In the genomic region with DNA sequence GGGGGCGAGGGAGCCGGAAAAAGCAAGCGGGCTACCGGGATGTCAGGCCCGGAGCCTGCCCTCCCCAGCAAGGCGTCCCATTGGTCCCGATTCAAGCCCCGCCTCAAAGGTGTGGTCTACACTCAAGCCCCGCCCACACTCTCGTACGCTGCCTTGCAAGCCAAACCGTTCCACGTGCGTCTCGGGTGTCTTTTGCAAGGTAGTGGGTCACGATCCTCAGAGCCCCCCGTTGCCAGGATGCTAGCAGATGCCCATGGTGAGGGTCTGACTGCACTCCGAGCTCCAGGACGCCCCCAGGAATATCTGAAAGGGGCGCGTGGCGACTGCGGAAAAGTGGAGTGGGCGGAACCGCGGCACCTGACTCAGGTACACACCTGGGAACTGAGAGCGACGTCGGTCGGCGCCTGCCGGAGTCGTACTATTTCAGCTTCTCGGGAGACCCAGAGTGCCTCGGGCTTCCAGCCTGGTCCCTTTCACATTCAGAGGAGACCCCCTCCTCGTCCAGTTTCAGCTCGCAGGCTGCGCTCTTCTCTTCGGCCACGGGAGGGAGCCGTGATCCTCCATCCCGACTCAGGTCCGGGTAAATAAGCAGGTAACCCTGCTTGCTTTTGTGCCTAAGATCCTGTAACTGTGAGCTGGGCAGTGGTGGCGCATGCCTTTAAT, we compare ENCODE assay signal across 8 mouse cellular contexts. TPM values are rescaled to one million over a fixed set of nuclear protein-coding genes. Genes with fewer than 3 reads are reported as not detected.
DNase-seq lines count a peak whose midpoint lies in the region; ATAC-seq lines count a peak whose summit lies in the region.

A gene (minus strand): TSS at position 86 of the 663 bp plus-strand sequence.

- H3K27me3 ChIP-seq in hindbrain, embryonic 14.5 days (ENCODE audit: control insufficient read depth, insufficient read depth, low read length): no peaks in the 10 kb centered on the region

- WGBS in hindbrain, embryonic 14.5 days: under 1% methylated on average over 44 of the region's 44 CpGs

- peaks cover 13% of the 10 kb centered on the region for H3K4me1 ChIP-seq in hindbrain, embryonic 14.5 days (replicated peaks; ENCODE audit: control insufficient read depth, insufficient read depth, low read length)

- H3K27ac ChIP-seq in hindbrain, embryonic 14.5 days: peak within 1 kb of the TSS; percentile 76

- H3K9ac ChIP-seq in hindbrain, embryonic 14.5 days: peak within 1 kb of the TSS; percentile 81

- peak; percentile 97 for DNase-seq in R1 (ENCODE audit: low read depth, low spot score)
- peak; percentile 93 to 96 for DNase-seq in cerebellum, postnatal 25 days
- peak; percentile 81 to 88 for DNase-seq in frontal cortex, postnatal 25 days (ENCODE audit: low spot score in 2 of 2)
- DNase-seq in hindbrain, embryonic 14.5 days (ENCODE audit: low spot score): peak; percentile 96
- DNase-seq in left cerebral cortex, adult 11 months (ENCODE audit: low spot score): peak; percentile 93
- DNase-seq in lung, postnatal 4 days: peak; percentile 94 to 97
- peak; percentile 88 for DNase-seq in retina, postnatal 7 days (ENCODE audit: low read depth, low spot score)
- peak; percentile 80 for DNase-seq in urinary bladder, adult 2 months (ENCODE audit: low spot score)

- peak within 1 kb of the TSS; percentile 70 for H3K4me2 ChIP-seq in hindbrain, embryonic 14.5 days (replicated peaks)

- peak within 1 kb of the TSS; percentile 59 for H3K4me3 ChIP-seq in hindbrain, embryonic 14.5 days (replicated peaks; ENCODE audit: low read length)

- ATAC-seq in hindbrain, embryonic 14.5 days (ENCODE audit: low FRiP score): peak; percentile 91

- no peaks in the 10 kb centered on the region for H3K9me3 ChIP-seq in hindbrain, embryonic 14.5 days (ENCODE audit: control insufficient read depth, low read length)

- H3K36me3 ChIP-seq in hindbrain, embryonic 14.5 days (replicated peaks; ENCODE audit: control insufficient read depth, insufficient read depth): peaks cover 6% of the 10 kb centered on the region; the same call in 1 of the 2 replicates

RNA-seq across cellular contexts. Expression of the gene that starts here (rescaled TPM):
- polyA plus RNA-seq in hindbrain, embryonic 14.5 days (2014; fragmentation: Nextera tagmentation; extraction: Ambion mirVana): 14.9 and 17.6 TPM in 2 replicates
- 16.6 and 17.1 TPM in 2 replicates for polyA plus RNA-seq in urinary bladder, adult 2 months (2012; rRNA removed)

Comparison
In these comparisons a context has a peak if more than half of its experiments do, and no peak if none do; other contexts are left out.
1. Peak in every context shown above with its lines: DNase-seq, ATAC-seq, H3K4me3 ChIP-seq and H3K27ac ChIP-seq.